Mouse (Mus musculus) left cerebral cortex, postnatal 36 days (tissue): ENCODE data around the gene Cox17. TPM values are rescaled to one million over a fixed set of nuclear protein-coding genes. Genes with fewer than 3 reads are reported as not detected.

Experiments
- DNase-seq, 2 experiments: peaks; one replicate each; pipeline ENCODE4 v3.0.0; 2021 to 2022; ENCODE audit warnings: low spot score in 2 of 2, mixed read lengths in 1 of 2
- intact Hi-C: fragments of 180-260 bp; cut with DNase I; formaldehyde crosslinking; loops from one replicate; pipeline ENCODE4 v1.15.1; 2025
- total RNA-seq, 2 experiments: library from RNA; stranded (reverse); gene quantifications; 2 replicates each; pipeline ENCODE4 v1.2.3; 2021

Cox17 gene
- total RNA-seq, 2 experiments from 2014 or later, result 124 TPM

- no peak for DNase-seq
- intact Hi-C loops, result loop anchor here (2.0 kb wide), 1 partner anchor 105 kb away; the partner anchor contains the start of gene Adprh
Measured at GRCm38 (mm10) chr16:38347588-38347987, 797 bp downstream of the Cox17 start.

DNA sequence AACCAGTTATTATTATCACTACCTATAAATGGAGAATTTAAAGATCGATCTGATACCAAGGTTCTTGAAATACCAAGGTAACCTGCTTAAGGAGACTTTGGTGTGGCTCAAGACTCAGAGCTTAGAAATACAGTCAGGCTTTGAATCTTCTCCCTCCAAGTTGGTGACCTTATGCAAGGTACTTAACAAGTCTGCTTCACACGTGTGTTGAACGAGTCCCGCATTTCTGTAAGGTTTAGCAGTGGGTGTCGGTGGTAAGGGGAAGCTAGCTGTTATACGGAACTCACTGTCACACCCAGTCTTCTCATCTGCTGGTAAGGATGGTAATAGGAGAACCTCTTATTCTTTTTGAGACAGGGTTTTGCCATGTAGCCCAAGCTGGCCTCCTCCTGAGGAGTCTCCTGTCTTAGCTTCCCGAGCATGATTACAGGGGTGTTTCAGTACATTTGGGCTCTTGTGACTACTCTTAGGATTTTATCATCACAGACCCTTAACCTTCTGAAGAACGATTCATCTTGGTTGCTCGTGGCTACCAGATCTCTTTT lies 1.5 kb downstream of the Cox17 start:
- DNase-seq, result no peak
- intact Hi-C loops, result no loop called here

- intact Hi-C loops, result no loop called here
- no peak for DNase-seq
Measured at GRCm38 (mm10) chr16:38349881-38350280, 3.1 kb downstream of the Cox17 start.

GRCm38 (mm10) chr16:38350361-38350855 lies 3.6 kb downstream of the Cox17 start:
- no peak for DNase-seq
- intact Hi-C loops, result no loop called here

- DNase-seq, result no peak
- intact Hi-C loops, result no loop called here
Measured at GRCm38 (mm10) chr16:38350939-38351338, 4.1 kb downstream of the Cox17 start.

DNA sequence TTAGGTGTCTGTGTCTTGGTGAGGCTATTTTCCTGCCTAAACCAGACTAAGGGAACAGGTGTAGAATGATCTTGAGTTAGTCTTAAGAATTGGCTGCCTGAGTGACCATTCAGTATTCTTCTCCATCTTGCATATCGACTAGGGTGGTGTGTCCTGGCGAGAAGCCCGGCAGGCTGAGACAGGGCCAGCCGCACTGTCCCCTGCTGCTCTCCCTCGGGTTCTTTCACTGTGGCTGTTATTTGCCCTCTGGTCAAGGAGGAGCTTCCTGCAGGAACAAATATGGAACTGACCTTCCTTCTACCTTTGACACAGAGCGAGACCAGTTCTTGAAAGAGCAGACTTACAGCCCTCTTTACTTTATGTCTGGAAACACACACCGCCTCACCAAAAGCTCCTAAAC lies 5.2 kb downstream of the Cox17 start:
- intact Hi-C loops, result no loop called here
- DNase-seq, result no peak

DNA sequence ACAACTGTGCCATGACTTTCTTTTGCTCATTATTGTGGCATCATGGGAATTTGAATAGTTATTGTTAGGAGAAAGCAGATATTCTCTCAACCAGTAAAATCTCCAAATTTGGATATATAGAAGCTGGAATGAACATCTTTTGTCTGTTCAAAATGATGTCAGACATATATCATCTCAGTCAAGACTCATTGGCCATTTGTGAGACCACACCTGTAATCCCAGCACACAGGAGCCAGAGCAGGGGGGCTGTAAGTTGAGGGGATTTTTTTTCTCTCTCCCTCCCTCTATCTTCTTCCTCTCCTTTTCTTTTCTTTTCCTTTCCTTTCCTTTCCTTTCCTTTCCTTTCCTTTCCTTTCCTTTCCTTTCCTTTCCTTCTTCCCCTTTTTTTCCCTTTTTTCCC lies 6.1 kb downstream of the Cox17 start:
- intact Hi-C loops, result no loop called here
- DNase-seq, result no peak

DNA sequence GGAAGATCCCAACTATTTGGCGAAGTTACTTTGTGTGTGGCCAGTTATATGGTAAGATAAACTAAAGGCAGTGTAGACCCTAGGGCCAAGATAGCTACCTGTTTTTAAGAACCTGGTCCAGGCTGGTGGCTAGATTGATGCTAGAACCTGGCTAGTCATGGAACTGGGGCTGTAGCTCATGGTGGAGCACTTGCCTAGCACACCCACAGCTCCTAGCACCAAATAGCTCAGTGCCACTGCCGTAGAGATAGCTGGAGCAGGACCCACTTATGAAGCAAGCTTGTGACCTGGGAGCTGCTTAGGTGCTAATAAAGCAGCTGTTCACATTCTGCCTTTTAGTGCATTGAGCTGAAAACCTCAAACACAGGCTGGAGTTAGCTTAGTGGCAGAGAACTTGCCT lies 6.9 kb downstream of the Cox17 start:
- intact Hi-C loops, result no loop called here

GRCm38 (mm10) chr16:38354185-38354913 lies 7.6 kb downstream of the Cox17 start:
- intact Hi-C loops, result no loop called here

More for the DNA sequence above, 6.9 kb downstream of the Cox17 start:
- DNase-seq, result no peak

GRCm38 (mm10) chr16:38358256-38358812 lies 11.5 kb downstream of the Cox17 start:
- intact Hi-C loops, result no loop called here
- no peak for DNase-seq

More at GRCm38 (mm10) chr16:38354185-38354913, 7.6 kb downstream of the Cox17 start:
- DNase-seq, result no peak

DNA sequence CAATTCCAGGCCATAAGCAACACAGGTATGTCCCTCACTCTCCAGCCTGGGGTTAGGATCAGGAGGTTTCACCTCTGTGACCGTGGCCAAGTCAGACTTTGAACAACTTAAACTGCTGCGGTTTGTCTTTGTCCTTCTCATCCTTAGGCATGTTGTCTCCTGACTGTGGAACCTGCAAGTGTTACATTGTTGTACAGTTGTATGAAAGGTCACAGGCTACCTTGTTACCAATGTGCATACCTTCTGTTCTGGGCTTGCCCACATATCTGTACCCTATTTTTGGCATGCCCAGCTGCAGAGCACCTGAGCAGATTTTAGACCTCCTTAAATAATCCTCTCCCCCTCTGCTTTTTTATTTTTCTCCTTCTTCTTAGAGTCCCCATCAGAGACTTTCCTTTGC lies 12.4 kb downstream of the Cox17 start:
- intact Hi-C loops, result no loop called here
- no peak for DNase-seq

GRCm38 (mm10) chr16:38359857-38360256 lies 13.1 kb downstream of the Cox17 start:
- intact Hi-C loops, result no loop called here
- no peak for DNase-seq

DNA sequence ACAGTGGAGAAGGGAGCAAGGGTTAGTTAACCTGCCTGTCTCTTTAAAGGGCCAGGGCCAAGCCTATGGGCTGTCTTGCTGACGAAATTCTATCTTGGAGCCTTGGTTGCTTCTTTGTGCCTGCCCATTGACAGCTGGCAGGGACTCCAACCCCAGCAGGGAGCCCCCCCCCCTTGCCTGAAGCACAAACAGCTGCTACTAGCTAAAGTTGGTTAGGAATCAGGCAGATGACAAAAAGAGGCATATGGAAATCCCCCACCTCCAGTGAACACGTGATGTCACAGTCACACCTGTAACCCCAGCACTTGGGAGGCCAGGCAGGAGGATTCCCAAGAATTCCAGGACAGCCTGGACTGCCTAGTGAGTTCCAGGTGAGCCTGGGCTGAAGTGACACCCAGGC lies 13.5 kb downstream of the Cox17 start:
- intact Hi-C loops, result no loop called here
- DNase-seq, result no peak

- intact Hi-C loops, result no loop called here
- no peak for DNase-seq
Measured at GRCm38 (mm10) chr16:38361933-38362332, 15.1 kb downstream of the Cox17 start, which contains the start of gene Popdc2. TSS of gene Popdc2 (plus strand) at chr16:38362209.

DNA sequence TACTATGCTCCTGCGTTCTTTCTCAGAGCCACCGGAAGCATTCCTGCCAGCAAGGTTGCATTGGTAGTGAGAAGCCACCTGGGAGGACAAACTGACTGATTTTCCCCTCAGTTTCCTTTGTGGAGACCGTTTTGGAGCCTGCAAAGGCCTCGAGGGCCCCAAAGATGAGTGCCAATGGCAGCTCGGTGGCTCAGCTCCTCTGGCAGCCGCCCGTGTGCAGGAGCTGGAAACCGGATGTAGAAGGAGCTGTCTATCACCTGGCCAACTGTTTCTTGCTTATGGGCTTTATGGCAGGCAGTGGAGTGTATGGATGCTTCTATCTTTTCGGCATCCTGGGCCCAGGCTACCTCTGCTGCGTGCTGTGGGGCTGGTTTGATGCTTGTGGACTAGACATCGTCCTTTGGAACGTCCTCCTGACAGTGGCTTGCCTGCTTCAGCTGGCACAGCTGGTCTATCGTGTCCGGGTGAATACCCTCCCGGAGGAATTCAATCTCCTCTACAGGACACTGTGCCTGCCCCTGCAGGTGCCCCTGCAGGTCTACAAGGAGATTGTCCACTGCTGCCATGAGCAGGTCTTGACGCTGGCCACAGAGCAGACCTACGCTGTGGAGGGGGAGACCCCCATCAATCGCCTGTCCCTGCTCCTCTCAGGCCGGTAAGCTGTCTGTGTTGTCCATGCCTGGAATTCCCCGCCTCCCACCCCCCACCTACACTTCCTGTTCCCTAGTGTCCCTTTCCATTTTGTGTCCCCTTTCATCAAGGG lies 15.9 kb downstream of the Cox17 start:
- intact Hi-C loops, result no loop called here

GRCm38 (mm10) chr16:38363256-38363595 lies 16.4 kb downstream of the Cox17 start:
- no peak for DNase-seq
- intact Hi-C loops, result no loop called here

More for the DNA sequence above, 15.9 kb downstream of the Cox17 start:
- DNase-seq, result no peak

GRCm38 (mm10) chr16:38363657-38364056 lies 16.9 kb downstream of the Cox17 start:
- intact Hi-C loops, result no loop called here
- DNase-seq, result no peak

GRCm38 (mm10) chr16:38365390-38365789 lies 18.6 kb downstream of the Cox17 start:
- intact Hi-C loops, result no loop called here
- peak; percentile 24 to 38 for DNase-seq

GRCm38 (mm10) chr16:38366231-38366630 lies 19.4 kb downstream of the Cox17 start:
- intact Hi-C loops, result no loop called here
- peak in 1 of 2 experiments; percentile 40 for DNase-seq

DNA sequence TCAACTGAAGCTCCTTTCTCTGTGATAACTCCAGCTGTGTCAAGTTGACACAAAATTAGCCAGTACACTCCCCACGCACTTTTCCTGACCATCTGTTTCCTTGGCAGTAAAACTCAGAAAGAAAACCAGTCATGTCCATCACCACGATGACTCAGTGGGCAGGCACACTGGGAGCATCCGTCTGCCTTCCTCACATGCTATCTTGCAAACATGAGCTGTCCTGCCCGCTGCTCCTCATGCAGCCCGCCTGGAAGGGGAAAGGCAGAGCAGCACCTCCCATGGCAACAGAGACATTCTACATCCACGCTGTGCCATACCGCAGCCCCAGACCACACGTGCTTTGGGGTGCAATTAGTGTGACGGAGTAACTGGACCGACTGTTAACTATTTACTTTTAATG lies 21.5 kb downstream of the Cox17 start:
- intact Hi-C loops, result no loop called here
- peak; percentile 81 for DNase-seq
